Mouse (Mus musculus): ENCODE measurements around the gene Grk1.
A peak's percentile ranks its signal among the peaks of the same experiment; 100 is the strongest.

Grk1 gene

GRCm38 (mm10) chr8:13430412-13430811 is 25.5 kb downstream of the Grk1 start:
- DNase-seq = no peak

GRCm38 (mm10) chr8:13430866-13431265 is 26.0 kb downstream of the Grk1 start:
- DNase-seq = no peak

GRCm38 (mm10) chr8:13433130-13433529 is 28.2 kb downstream of the Grk1 start:
- DNase-seq = no peak

GRCm38 (mm10) chr8:13434889-13435288 is 30.0 kb downstream of the Grk1 start, which contains the start of gene Tmem255b:
TSS of gene Tmem255b (plus strand) at chr8:13435189.
- no peak for DNase-seq

DNA sequence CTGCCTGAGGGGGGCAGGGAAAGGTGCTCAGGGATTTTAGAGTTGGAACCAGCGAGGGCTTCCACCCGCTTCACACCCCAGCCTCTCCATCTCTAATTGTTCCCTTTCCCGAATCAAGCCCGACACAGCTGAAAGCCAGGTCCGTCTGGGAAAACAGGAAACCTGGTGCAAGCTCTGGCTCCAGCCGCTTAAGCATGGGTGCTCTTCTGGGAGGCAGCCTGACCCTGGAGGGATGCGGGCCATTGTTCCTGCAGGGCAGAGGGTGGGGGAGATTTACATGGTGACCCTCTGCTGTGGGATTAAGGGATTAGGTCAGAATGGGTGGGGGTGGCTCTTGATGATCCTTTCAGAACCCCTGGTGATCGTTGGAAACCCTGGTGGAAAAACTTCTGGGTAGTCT is 31.2 kb downstream of the Grk1 start:
- no peak for DNase-seq

- no peak for DNase-seq
These were observed 32.6 kb downstream of the Grk1 start for GRCm38 (mm10) chr8:13437531-13437930.

- DNase-seq = no peak
These were observed 37.3 kb downstream of the Grk1 start for GRCm38 (mm10) chr8:13442152-13442551.

GRCm38 (mm10) chr8:13446456-13446855 is 41.6 kb downstream of the Grk1 start:
- no peak for DNase-seq

DNA sequence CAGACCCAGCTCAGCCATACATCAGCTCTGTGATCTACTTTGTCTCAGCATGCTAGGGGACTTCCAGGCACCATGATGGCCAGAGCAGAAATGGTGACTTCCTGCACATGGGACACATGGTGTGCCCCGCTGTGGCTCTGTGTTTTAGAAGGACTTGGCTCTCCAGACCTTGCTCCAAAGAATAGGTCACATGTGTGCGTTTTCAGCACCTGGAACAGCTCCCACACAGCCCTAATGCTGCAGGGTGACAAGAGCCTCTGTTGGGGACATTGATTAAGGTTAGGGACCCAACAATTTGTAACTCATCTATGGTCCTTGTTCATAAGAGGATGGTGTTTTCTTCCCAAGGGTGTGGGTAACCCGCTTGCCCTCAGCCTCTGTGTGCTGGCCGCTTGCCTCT is 43.3 kb downstream of the Grk1 start:
- peak; percentile 41 for DNase-seq

DNA sequence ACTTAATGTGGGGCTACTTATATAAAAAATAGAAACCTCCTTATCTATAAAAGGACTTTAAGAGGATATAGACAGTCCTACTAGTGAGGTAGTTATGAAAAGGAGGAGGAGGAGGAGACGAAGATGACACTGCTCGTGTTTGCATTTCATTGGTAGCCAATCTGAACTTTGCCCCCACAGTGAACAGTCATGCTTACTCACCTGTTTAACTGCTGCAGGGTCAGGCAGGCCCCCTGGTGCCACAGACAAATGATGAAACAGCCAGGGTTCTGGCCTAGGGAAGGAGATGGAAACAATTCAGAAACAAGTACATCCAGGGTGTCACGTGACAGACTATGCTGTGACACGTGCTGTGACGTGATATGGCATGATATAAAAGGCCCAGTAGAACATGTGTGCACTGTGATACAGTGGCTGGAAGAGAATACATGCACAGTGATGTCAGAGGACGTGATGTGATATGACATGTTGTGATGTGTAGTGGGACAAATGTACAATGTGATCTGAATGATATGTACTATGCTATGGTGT is 46.9 kb downstream of the Grk1 start:
- DNase-seq = no peak

DNA sequence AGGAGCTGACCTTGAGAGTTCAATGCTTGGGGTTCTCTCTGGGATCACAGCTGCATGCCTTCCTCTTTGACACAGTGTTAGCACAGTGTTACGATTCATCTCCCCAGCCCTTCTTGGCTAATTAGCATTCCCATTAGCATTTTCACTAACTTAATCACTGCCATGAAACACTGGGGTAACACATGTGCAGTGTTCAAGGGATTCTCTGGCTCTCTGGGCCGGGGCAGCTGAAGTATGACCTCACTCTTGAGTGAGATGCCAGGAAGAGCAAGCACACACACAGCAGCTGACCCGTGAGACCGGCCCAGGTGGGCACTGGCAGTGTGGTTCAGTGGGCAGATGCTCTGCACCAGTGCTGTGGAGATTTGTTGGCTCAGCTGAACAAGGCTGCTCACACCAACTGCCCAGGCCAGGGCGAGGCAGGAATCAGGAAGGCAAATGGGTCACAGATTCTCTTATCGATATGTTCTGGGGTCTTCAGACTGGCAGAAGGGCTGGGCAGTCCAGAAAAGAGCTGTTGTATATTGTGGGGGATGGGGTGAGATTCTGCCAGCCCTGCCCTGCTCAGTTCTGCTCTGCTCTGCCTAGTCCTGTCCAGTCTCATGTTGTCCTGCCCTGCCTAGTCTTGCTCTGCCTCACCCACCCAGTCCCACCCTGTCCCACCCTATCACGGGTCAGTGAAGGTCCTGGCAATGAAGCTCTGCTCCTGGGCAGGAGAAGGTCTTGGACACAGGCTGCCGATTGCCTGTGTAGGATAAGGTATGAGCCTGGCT is 49.6 kb downstream of the Grk1 start:
- no peak for DNase-seq

- DNase-seq = peak; percentile 80
These were observed 50.4 kb downstream of the Grk1 start for GRCm38 (mm10) chr8:13455295-13455694.

GRCm38 (mm10) chr8:13459431-13459830 is 54.5 kb downstream of the Grk1 start:
- DNase-seq = no peak

- DNase-seq = no peak
These were observed 56.3 kb downstream of the Grk1 start for GRCm38 (mm10) chr8:13461085-13461765.

DNA sequence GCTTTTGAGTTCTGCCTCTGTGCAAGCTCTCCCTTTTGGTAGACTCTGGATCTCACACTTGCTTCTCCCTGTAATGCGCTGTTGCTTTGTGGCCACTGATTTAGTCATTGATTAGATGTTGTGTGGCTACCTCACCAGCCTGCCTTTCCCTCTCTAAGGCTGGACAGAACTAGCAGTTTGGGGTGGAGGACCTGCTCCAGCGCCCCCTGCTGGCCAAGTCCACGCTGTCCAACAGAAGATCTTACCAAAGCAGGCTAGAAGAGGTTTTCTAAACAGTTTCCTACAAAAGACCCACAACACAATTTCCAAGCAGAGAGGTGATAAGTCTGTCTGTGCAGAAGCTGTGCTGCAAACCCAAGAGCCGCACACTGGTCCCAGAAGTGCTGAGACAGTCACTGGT is 57.0 kb downstream of the Grk1 start:
- peak; percentile 83 for DNase-seq

- peak; percentile 85 for DNase-seq
These were observed 57.5 kb downstream of the Grk1 start for GRCm38 (mm10) chr8:13462392-13462791.

GRCm38 (mm10) chr8:13465324-13465723 is 60.4 kb downstream of the Grk1 start:
- no peak for DNase-seq

GRCm38 (mm10) chr8:13466989-13467388 is 62.1 kb downstream of the Grk1 start:
- DNase-seq = no peak

GRCm38 (mm10) chr8:13468737-13469136 is 63.9 kb downstream of the Grk1 start:
- DNase-seq = no peak

- no peak for DNase-seq
These were observed 66.6 kb downstream of the Grk1 start for GRCm38 (mm10) chr8:13471484-13471883.

Data from lung, postnatal 14 days (tissue).